Mouse (Mus musculus) urinary bladder, postnatal 14 days (tissue): ENCODE measurements around the gene Ano10.
A peak's percentile ranks its signal among the peaks of the same experiment; 100 is the strongest.

Experiments used
- DNase-seq: peaks from one replicate; pipeline ENCODE4 v3.0.0; 2021; ENCODE audit warnings: low spot score

Ano10 gene

DNA sequence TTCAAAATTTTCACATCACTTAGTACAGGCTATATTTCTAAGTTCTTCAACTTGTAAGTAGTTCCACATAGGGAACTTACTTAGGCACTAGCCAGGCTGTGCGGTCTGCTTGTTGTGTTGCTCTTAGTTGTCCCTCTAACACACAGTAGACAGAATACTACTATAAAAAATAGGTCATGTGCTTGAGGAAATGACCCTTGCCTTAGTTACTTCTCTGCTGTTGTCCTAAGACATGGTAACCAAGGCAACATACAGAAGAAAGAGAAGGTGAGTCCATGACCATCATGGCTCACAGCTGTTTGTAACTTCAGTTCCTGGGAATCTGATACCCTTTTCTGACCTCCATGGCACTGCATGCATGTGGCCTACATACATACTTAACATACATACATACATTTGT lies 139.0 kb downstream of the Ano10 start:
- DNase-seq = no peak

DNA sequence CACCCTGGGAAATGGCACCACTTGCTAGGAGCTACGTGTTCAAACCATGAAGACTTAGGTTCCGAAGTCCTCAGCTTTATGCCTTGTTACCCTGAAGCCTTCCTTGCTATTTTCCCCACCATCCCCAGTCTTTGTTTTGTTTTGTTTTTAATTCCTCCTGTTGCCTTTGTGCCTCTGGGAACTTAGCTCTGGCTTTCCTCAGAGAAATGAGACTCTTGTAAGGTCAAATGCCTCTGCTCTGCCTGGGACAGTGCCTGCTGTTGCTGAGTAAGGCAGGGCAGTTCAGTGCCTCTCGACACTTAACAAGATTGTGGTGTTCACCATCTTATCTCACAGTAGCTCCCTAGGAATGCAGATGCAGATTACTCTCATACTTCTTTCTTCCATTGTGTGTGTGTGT lies 140.8 kb downstream of the Ano10 start:
- no peak for DNase-seq

DNA sequence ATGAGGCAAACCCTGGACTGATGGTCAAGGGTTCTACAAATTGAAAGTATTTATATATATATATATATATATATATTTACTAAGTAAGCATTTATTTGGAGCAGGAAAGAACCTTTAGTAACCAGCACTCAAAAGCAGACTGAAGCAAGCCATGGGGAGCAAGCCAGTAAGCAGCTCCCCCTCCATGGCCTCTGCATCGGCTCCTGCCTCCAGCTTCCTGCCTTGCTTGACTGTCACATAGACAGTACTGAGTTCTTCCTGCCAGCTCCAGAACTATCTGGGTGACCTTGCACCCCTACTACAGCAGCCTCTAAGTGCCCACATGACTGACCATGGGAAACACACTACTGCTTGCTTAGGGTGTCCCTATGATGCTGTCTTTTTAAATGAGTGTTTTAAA lies 141.7 kb downstream of the Ano10 start:
- DNase-seq = no peak

DNA sequence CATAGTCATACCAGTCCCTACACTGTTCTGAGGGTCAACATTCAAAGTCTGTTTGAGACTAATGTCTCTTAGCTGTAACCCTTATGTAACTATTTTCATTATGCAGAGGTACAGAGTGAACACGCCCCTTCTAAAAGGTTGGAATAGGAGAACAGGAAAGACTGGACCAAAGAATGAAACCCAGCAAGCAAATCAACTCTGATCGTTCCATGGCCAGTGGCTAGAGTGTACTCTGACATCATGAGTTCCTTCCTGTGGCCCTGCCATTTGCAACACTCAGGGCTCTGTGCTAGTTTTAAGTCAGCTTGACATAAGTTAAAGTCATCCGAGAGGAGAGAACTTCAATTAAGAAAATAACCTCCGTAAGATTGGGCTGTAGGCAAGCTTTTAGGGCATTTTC lies 142.2 kb downstream of the Ano10 start:
- peak; percentile 33 for DNase-seq

DNA sequence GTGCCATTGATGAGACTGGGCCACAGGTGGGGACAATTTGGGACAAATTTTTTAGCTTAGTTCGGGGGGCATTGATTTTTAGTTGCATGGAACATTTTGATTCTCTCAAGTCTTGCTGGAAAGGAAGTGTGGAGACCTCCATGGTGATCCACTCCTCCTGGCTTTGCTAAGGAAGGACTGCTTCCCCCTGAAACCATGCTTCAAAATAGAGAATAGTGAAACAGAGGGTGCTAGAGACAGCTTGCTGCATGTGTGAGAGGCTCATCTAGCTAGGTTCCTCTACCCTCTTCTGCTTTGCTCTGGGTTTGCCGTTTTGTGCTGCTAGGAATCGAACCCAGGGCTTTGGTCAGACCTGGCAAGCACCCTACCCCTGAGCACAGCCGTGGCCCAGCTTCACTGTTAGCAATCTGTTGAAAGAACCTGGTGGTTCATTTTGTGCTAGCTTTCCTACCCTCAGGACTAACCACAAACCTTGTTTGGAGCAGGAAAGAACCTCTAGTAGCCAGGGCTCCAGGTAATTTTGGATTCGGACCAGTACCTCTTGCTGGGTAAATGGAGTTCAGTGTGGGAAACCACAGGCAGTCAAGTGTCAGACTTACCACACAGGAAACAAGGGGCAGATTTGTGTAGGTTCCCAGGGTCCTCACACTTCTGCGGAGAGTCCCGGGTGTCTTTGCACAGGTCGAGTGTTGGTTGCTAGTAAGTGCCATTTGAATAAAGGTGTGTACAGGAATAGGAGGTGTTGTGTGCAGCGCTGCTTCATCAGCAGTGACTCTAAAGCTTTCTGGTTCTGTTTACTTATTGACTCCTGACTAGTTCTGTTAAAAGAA lies 144.0 kb downstream of the Ano10 start:
- no peak for DNase-seq

DNA sequence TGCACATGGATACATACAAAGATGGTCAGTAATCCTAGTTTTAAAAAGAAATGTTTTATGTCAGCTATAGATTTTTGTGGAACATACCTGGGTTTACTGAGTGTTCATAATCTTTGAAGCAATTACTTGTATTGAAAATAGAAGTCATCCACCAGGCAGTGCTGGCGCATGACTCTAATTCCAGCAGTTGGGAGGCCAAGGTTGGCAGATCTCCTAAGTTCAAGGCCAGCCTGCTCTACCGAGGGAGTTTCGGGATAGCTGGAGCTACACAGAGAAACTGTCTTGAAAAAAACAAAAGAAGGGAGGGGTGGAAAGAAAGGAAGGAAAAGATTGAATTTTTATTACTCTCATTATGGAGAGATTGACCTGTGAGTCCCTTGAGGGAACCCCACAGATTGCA lies 145.9 kb downstream of the Ano10 start:
- no peak for DNase-seq

DNA sequence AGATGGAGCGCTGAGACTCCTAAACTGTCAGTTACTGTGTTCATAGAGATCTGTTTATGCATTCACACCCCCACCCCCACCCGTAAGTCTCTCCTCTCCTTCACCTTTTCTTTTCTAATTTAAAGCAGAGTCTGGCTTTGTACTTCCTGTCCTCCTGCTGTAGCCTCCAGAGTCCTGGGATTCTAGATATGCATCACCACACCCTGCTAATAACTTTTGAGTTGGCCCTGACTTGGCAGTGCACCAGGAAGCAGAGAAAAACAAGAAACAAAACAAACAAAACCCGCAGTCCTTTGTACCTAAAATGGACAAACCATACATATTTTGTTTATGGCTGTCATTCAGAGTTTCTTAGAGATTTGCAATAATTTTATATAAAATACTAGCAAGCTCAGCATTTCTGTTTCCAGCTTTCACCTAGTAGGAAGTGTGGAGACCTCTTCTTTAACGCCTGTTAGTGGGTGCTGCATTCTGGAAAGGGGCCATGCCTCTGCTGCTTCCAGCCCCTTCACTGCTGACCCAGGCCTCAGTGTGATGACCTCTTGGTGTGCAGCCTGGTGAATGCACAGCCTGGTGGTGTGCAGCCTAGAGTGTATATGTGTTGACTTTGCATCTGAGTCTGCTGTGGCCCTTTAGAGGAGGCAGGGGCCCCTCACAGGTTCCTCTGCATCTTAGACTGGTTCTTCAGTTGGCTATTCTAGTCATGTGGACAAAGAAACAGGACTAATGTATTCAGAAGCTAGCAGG lies 147.9 kb downstream of the Ano10 start:
- peak; percentile 63 for DNase-seq

DNA sequence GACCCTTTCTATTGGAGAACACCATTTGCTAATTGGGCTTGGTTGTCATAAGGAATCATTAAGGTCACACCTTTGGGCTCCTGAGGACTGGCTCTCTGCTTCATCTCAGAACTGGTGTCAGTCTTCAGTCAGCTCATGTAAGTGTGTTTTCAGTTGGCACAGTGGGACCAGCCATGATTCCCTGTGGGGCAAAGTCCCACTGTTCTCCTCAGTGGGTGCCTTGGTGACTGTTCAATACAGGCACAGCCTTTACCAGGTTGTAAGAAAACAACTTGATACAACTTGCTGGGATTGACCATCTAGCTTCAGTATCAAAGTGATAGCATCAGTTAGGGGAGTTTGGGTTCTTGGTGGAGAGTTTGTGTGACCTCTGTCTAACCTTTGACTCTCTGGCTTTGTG lies 148.5 kb downstream of the Ano10 start:
- DNase-seq = no peak

DNA sequence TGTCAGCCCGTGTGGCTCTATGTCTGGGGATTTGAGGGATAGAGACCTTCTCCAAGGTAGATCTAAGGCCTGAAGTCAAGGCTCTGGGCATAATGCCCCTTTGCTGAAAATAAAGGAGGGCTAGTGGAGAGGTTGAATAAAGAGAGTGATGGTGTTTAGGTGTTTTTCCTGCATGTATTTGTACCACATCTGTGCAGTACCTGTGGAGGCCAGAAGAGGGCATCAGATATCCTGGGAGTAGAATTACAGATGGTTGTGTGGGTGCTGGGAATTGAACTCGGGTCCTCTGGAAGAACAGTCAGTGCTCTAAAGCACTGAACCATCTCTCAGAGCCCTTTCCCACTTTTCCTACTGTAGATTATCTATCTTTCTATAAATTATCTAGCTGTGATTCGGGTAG lies 149.4 kb downstream of the Ano10 start:
- no peak for DNase-seq

DNA sequence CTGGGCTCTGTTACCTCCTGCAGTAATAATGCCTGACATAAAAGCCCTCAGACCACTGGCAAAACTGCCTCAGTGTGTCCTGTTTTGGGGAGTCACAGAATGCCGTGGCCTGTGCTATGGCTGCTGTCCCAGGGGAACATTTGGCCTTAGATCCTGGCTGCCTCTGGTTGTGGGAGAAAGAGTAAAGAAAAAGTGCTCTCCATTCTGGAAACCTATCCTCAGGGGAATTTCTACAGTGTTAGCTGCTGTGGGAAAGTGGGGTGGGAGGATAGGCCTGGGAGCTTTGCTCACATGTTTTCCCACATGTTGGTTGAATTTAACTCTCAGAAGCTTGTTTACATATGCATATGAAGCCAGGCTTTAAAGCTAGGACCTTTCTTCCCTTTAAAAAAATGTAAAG lies 151.0 kb downstream of the Ano10 start:
- DNase-seq = no peak

DNA sequence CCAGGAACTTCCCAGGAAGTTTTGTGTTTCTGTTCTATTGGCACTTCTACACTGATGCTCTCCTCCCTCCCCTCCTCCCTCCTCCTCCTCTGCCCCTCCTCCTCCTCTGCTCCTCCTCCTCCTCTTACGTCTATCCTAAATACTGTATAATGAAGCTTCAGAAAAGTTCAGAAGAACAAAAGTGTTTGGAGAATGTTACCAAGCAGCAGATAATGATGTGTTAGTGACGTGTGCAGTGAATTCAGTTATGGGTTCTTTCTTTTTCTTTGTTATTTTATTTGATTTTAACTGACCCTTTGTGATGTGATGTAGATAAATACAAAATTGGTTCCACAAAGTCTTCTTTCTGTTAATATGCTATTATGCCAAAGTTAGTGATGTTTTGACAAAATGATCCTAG lies 155.0 kb downstream of the Ano10 start:
- DNase-seq = no peak

DNA sequence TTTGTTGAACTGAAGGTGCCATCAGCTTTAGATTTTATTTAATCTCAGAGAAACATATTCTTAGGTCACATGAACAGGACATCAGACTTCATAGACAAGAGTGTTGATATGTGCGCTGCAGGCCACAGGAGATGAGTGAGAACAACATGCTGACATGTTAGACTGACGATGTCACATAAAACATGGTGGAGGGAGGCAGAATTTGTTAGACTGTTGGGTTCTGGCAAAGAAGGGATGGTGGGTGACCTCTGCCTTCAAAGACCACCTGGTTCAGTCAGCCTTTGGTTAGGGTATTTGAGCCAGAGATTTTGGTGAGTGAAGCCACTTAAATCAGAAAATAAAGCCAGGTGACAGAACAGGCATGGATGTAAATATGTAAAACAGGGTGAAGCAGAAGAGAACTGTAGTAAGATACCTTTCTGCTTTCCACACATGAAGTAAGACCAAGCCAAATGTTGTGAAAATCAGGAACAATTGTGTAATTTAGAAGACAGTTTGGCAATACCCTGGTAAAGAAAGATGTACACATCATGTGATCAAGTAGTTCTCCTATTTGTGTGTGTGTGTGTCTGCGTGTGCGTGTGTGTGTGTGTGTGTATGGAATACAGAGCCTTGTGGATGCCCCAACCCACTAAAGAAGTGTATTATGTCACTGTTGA lies 155.7 kb downstream of the Ano10 start:
- no peak for DNase-seq

DNA sequence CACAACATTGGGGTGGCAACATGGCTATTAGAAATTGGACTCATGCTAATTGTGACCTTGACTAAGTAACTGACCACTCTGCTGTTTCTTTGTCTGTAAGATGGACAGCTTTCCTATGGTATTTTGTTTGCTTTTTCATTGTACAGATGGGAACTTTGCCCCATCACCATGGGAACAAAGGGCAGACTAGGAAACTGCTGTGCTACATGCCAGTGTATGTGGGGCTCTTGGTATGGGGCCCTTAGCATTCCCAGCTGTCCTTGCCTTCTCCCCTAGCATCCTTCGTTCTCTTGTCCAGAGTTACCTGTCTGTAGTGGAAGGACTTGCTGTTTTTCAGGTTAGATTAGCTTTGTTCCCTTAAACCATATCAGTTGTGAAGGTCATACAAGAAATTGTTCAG lies 156.3 kb downstream of the Ano10 start:
- no peak for DNase-seq

DNA sequence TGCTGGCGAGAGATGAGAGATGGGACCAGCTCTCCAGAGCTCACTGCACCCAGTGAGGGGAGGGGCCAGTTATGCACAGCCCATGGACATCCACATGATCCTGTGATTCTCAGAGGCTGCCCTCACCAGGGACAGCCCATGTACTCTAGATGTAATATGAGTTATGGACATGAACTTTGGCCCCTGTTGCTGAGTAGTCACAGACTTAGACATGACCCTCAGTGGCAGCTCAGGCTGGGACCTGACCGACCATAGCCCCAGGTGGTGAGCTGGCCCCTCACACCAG lies 158.4 kb downstream of the Ano10 start:
- DNase-seq = no peak

DNA sequence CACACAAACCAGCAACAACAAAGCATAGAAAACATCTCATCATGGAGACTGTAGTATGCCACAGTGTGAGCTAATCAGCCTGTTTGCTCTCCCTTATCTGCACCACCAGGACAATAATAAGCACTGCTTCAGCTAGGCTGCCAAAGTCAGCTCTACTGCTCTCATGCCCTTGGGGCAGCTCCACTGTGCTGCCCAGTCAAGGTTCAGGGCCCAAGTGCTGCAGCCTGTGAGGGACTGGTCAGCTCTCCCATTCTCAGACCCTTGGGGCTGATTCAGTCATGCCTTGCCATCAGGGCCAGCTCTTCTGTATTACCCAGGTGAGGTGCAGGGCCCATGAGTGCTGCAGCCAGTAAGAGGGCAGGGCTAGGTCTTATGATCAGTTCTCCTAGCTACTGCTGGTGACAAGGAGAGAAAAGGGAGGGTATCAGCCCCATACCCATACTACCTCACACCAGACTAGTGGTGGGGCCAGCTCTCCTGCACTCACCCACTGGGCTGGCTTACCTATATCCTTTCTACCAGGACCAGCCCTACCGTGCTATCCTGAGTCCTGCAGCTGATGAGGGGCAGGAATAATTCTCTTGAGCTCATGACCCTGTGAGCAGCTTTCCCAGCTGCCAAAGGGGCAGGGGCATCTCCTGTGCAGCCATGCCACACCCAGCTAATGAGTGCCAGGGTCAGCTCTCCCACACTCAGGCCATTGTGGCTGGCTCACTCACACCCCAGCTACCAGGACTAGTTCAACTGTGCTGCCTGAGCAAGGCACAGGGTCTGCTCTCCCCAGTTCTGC lies 158.9 kb downstream of the Ano10 start:
- DNase-seq = no peak

DNA sequence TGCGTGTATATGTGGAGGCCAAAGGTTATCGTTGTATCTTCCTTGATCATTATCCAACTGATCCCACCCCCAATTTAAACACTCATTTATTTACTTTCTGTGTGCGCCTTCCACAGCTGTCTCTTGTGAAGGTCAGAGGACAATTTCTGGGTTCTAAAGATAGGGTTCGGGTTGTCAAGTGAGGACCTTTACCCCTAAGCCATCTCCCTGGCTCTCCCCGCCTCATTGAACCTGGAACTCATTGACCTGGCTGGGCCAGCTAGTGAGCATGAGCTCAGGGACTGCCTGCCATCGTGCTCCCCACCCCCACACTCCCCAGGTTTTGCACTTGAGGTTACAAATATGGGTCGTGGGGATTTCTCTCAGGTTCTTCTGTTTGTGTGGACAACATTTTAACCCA lies 162.1 kb downstream of the Ano10 start:
- DNase-seq = no peak

DNA sequence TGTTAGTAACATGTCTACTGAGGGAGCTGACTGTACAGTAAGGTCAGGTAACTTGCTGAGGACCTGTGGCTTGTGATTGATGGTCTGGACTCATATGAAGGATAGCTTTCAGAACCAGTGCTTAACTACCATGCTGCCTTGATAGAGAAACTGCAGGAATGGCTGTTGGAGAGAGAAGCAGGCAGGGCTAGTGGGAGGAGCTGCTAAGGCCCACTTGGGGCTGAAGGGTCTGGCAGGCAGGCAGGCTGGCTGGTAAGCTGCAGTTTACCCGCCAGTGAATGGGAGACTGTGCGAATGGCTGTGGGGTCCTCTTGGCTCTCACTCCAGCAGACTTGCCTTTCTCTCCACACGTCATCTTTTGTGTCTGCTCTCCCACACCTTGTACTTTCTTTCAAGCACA lies 163.6 kb downstream of the Ano10 start:
- no peak for DNase-seq

DNA sequence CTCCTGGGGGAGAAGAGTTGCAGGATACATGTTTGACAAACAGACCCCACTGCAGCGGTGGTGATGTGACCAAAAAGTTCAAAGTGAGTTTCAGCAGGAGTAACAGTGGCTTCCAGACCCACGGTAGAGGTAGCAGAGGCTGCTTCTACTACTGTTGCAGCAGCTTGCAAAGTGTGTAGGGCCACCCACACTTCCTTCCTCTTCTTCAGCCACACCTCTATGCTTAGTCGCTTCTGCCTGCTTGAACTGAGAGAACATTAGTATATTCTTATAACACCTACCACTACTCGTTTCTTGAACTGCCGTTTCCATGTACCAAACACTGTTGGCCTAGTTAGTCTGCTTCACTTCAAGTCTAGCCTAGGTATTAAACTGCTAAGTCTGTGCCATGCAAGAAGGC lies 165.5 kb downstream of the Ano10 start:
- DNase-seq = no peak

DNA sequence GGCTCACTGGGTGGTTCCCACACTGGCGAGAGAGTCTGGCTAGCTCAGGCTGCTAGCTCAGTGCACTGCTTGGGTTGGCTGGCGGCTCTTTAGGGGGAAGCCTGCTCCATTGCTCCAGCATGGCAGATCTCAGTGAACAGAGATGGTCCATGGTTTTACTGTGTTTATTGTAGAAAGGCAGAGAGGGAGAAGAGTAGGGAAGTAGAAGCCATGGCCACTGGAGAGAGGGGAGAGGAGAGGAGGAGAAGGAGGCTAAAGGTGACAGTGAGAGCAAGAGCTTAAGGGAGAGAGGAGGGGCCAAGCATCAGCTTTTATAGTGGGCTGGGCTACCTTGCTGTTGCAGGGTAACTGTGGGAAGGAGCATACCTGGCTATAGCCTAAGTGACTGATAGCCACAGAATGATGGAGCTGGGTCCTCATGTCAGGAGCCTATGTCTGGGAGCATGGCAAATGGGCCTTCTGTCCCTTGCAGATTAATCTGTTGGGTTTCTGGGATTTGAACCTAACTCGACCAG lies 166.9 kb downstream of the Ano10 start:
- DNase-seq = no peak

DNA sequence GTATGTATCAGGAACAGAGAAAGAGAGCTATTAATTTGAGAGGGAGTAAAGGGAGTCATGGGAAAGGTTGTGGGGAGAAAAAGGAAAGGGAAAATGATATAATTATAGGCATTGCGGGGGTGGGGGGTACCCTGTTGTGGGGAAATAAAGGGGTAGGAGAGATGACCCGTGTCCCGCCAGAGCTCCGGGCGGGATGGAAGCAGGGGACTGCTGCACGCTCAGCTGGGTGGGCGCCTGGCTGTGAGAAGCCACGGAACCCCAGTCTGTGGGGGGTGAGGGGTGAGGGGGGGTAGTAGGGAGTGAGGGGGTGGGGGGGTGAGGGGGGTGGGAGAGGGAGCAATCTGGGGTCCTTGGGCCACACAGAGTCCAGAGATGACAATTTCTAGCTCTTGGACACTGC lies 167.4 kb downstream of the Ano10 start:
- DNase-seq = no peak
